Mouse (Mus musculus) G1E (cell line): Measurements from ENCODE around the gene BC051019. TPM values are rescaled to one million over a fixed set of nuclear protein-coding genes. Genes with fewer than 3 reads are reported as not detected.

Experiments used
- ATAC-seq: 2 replicates; pipeline ENCODE4 v1.8.0; 2016; ENCODE audit warnings: mild to moderate bottlenecking; ENCODE audit not compliant: insufficient number of reproducible peaks, poor library complexity, low FRiP score, severe bottlenecking; ENCODE audit errors: extremely low read depth
- DNase-seq: peaks from one replicate; pipeline ENCODE4 v3.0.0; 2012; ENCODE audit warnings: low spot score
- H3K27me3 ChIP-seq: 2 replicates; pipeline ENCODE4 v1.6.1; 2012; ENCODE audit warnings: mild to moderate bottlenecking, low read length, inconsistent platforms; ENCODE audit not compliant: insufficient read depth
- H3K36me3 ChIP-seq: replicated peaks from 2 replicates; pipeline ENCODE3; 2012; ENCODE audit warnings: mild to moderate bottlenecking, inconsistent platforms
- H3K4me1 ChIP-seq: 2 replicates; pipeline ENCODE4 v1.6.1; 2012; ENCODE audit warnings: low read depth, low read length, inconsistent platforms, mixed read lengths; ENCODE audit not compliant: insufficient read depth
- H3K4me3 ChIP-seq: 2 replicates; pipeline ENCODE4 v1.5.1; 2012; ENCODE audit warnings: low read depth, mild to moderate bottlenecking, inconsistent platforms, low read length, moderate library complexity, mixed read lengths
- H3K9me3 ChIP-seq: replicated peaks from 2 replicates; pipeline ENCODE4 v1.6.1; 2012; ENCODE audit warnings: inconsistent platforms
- CTCF ChIP-seq: IDR thresholded peaks from 2 replicates; pipeline ENCODE4 v1.5.1; 2012; ENCODE audit warnings: low read depth, low read length, inconsistent platforms, mixed read lengths
- GATA1 ChIP-seq: IDR thresholded peaks from 2 replicates; pipeline ENCODE4 v1.6.1; 2012; ENCODE audit warnings: borderline replicate concordance, low read length, inconsistent platforms, mixed read lengths
- GATA2 ChIP-seq: IDR thresholded peaks from 2 replicates; pipeline ENCODE4 v1.6.1; 2012; ENCODE audit warnings: low read depth, low read length, inconsistent platforms, borderline replicate concordance
- POLR2AphosphoS5 ChIP-seq: IDR thresholded peaks from 2 replicates; pipeline ENCODE4 v1.6.1; 2012; ENCODE audit warnings: low read depth, low read length, inconsistent platforms; ENCODE audit not compliant: insufficient replicate concordance
- TAL1 ChIP-seq: conservative IDR thresholded peaks from 2 replicates; pipeline ENCODE4 v1.6.1; 2012; ENCODE audit warnings: low read depth, low read length, inconsistent platforms, mixed read lengths
- polyA plus RNA-seq: library from polyadenylated mRNA; stranded (reverse); fragments of >175 nt; gene quantifications from 2 replicates; pipeline ENCODE4 v1.2.3, GENCODE M21; 2012
- total RNA-seq, 2 experiments: library from RNA; stranded (forward) in 1 of 2; stranded (reverse) in 1 of 2; fragments of 200-1000 nt in 1 of 2; fragments of >200 nt in 1 of 2; fragmentation: Nextera tagmentation in 1 of 2; gene quantifications; 2 replicates each; pipeline ENCODE4 v1.2.3; 2014 to 2017

BC051019 gene
- total and polyA plus RNA-seq, 3 experiments = not detected

- H3K9me3 ChIP-seq = no peaks in the 10 kb centered on the region
- TF ChIP-seq POLR2AphosphoS5 (no peak), CTCF (no peak), GATA2 (no peak), TAL1 (no peak), GATA1 (no peak)
- ATAC-seq (no peak), DNase-seq (no peak)
- H3K4me3 ChIP-seq = no peak overlapping the region; the same call in 1 of the 2 replicates
- H3K36me3 ChIP-seq = peaks cover 19% of the 10 kb centered on the region
- H3K4me1 ChIP-seq = peaks cover 79% of the 10 kb centered on the region
- H3K27me3 ChIP-seq = no peaks in the 10 kb centered on the region
Measured at GRCm38 (mm10) chr7:109754034-109754433, 30.4 kb upstream of the BC051019 start.

- peak; percentile 55 for ATAC-seq
- Histone ChIP-seq H3K4me3 (peak within 1 kb of the TSS; percentile 93), H3K36me3 (peaks cover 34% of the 10 kb centered on the region), H3K9me3 (no peaks in the 10 kb centered on the region), H3K4me1 (peaks cover 74% of the 10 kb centered on the region), H3K27me3 (no peaks in the 10 kb centered on the region)
- TF ChIP-seq GATA1 (no peak), POLR2AphosphoS5 (no peak), TAL1 (no peak), GATA2 (no peak), CTCF (no peak)
- DNase-seq = peak; percentile 91
Measured at GRCm38 (mm10) chr7:109752008-109752925, 28.6 kb upstream of the BC051019 start, which contains the start of gene Tmem9b. Gene Tmem9b, minus strand, starts transcription at chr7:109752875.

GRCm38 (mm10) chr7:109751427-109752007, 27.9 kb upstream of the BC051019 start:
- Histone ChIP-seq H3K36me3 (peaks cover 41% of the 10 kb centered on the region), H3K9me3 (no peaks in the 10 kb centered on the region), H3K27me3 (no peaks in the 10 kb centered on the region), H3K4me1 (peaks cover 66% of the 10 kb centered on the region), H3K4me3 (peak overlapping the region; percentile 93)
- TF ChIP-seq CTCF = no peak
- no peak for TF ChIP-seq GATA2
- TF ChIP-seq POLR2AphosphoS5 = no peak
- TF ChIP-seq TAL1 = no peak
- TF ChIP-seq GATA1 = no peak
- DNase-seq (no peak), ATAC-seq (peak; percentile 11; the same call in 1 of the 2 replicates)

DNA sequence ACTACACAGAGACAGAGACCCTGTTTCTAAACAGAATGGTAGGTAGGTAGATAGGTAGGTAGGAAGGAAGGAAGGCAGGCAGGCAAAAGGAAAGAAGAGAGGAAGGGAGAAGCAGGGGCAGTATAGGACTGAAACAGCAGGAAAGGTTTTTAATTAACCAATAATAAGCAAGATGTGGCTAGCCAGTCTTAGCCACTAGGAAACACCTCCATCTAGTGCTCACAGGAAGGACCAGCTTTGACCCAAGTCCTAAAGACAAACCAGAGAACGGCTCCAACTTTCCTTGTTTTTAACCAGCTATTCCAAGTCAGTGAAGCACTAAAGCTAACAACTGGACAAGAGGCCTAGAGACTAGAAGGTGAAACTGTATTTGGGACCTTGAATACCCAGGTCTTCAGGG, 24.1 kb upstream of the BC051019 start:
- Histone ChIP-seq H3K4me3 (no peak overlapping the region), H3K9me3 (no peaks in the 10 kb centered on the region), H3K36me3 (peaks cover 67% of the 10 kb centered on the region), H3K4me1 (peaks cover 33% of the 10 kb centered on the region), H3K27me3 (no peaks in the 10 kb centered on the region)
- no peak for TF ChIP-seq POLR2AphosphoS5
- TF ChIP-seq TAL1 = no peak
- TF ChIP-seq GATA2 = no peak
- no peak for TF ChIP-seq CTCF
- TF ChIP-seq GATA1 = no peak
- DNase-seq = no peak
- no peak for ATAC-seq

DNA sequence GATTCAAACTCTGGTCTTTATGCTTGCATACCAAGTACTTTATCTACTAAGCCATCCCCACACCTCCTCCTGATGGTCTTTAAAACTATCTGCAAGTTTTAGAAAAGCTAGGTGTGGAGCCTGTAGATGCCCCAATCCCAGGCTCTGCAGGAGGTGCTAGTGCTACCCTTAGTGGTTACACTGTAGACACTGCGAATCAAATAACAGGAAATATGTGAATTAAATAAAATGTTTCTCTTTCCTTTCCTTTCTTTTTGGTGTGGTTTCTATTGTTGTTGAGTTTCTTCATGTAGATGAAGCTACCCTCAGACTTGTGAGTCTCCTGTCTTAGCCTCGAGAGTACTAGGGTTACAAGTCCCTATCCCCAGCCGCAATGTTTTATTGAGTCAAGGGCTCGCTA, 18.1 kb upstream of the BC051019 start:
- Histone ChIP-seq H3K27me3 (no peaks in the 10 kb centered on the region), H3K4me3 (no peak overlapping the region), H3K36me3 (peaks cover 92% of the 10 kb centered on the region), H3K9me3 (no peaks in the 10 kb centered on the region), H3K4me1 (no peaks in the 10 kb centered on the region)
- ATAC-seq (no peak), DNase-seq (no peak)
- TF ChIP-seq POLR2AphosphoS5 (no peak), GATA2 (no peak), GATA1 (no peak), TAL1 (no peak), CTCF (no peak)

- no peak for TF ChIP-seq POLR2AphosphoS5
Measured at GRCm38 (mm10) chr7:109741060-109741459, 17.4 kb upstream of the BC051019 start.

More at GRCm38 (mm10) chr7:109741060-109741459, 17.4 kb upstream of the BC051019 start:
- Histone ChIP-seq H3K9me3 (no peaks in the 10 kb centered on the region), H3K36me3 (peaks cover 92% of the 10 kb centered on the region), H3K4me1 (no peaks in the 10 kb centered on the region), H3K4me3 (no peak overlapping the region), H3K27me3 (no peaks in the 10 kb centered on the region)
- ATAC-seq (no peak), DNase-seq (no peak)
